Mouse (Mus musculus): ENCODE data around the gene Catsperd.
A peak's percentile ranks its signal among the peaks of the same experiment; 100 is the strongest.

Catsperd gene

DNA sequence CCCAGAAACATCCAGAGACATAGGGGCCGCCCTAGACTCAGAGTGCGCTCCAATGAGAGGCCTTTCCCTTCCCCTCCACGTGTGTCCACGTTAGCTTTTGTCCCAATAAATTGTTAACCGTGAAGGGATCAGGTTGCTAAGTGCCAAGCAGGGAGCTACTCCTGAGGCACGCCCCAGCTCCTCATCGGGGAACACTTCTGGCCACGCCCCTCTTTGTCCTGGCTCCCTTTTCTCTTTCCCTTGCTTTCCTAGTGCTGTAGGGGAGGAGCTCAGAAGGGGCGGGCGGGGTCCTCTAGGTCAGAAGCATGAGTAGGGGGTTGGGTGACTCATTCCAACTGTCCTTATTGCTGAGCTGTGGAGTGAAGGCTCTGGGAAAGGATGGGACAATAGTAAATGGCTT lies 36.4 kb downstream of the Catsperd start:
- DNase-seq (ENCODE audit: low spot score in 2 of 2): no peak

DNA sequence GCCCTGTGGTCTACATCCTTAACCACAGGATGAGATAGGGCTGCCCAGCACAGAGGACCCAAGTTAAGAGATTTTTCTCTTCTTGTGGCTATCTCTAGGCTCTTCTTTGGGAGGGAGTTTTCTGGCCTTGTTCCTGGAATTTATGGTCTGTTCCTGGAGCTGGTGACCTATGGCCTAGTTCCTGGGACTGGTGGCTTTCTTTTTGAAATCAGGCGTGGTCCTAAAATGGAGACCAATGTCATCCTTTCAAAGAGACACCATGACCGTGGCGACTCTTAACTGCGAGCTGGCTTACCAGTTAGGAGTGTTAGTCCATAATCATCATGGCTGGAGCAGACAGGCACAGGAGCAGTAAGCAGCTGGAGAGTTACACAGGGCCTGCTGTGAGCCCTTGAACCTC lies 38.4 kb downstream of the Catsperd start:
- no peak for DNase-seq (ENCODE audit: low spot score in 2 of 2)

DNA sequence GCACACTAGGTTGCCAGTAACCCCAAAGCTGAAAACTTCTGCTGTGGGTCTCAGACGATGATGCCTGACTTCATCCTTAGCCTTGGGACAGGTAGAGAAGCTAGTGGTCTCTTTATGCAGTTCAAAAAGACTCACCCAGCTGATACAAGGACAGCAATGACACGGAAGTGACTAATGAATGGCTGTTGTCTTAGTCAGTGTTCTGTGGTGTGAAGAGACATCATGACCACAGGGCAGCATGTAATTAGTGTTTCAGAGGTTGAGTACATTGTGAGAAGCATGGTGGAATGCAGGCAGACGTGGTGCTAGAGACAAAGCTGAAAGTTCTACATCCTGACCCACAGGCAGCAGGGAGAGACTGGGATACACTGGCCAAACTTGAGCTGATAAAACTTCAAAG lies 39.6 kb downstream of the Catsperd start:
- no peak for DNase-seq (ENCODE audit: low spot score in 2 of 2)

DNA sequence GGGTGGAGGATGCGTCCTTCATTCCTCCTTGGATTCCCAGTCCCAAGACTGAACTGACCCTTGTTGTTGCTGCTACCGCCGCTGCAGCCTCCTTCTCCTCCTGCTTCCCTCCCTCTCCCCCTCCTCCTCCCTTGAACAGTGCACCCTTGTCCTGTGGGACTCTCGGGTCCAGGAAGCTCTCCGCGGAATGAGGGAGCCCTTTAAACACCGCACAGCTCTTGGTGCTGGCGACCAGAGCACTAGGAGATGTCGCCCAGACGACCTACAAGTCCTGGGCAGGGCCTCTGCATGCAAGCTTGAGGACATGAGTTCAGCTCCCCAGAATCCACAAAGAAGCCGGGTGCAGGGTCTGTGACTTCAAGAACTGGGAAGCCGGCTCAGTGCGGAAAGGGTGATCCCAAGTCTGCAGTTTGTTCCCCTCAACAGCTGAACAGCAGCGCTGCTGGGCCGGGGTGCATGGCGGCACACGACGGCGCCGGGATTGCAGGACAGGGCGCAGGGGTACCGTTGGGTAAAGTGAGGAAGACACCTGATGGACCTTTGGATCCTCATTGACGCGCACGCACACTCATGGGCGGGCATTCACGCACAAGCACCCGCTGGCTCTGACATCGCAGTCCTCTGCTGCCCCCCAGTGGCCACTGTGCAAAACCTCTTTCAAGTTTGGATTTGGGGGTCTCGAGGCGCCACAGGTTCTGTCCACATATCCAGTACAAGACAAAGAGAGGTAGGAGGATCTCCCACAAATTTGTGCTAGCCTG lies 40.6 kb downstream of the Catsperd start:
- peak; percentile 75 to 81 for DNase-seq (ENCODE audit: low spot score in 2 of 2)

DNA sequence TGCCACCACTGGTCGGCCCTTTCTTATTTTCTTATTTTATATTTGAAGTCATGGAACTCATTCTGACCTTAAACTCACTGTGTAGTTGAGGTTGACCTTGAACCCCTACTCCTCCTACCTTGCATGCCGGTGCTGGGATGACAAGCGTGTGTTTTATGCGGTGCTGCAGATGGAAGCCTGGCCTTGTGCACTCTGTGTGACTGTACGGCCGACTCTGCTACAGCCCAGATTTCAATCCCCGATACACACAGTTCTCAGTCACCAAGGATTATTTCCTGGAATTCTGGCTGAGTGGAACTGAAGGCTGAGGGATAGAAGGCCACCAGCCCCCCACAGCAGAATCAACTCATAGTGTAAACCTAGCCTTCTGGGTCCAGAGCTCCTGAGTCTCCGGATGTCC lies 41.8 kb downstream of the Catsperd start:
- no peak for DNase-seq (ENCODE audit: low spot score in 2 of 2)

DNA sequence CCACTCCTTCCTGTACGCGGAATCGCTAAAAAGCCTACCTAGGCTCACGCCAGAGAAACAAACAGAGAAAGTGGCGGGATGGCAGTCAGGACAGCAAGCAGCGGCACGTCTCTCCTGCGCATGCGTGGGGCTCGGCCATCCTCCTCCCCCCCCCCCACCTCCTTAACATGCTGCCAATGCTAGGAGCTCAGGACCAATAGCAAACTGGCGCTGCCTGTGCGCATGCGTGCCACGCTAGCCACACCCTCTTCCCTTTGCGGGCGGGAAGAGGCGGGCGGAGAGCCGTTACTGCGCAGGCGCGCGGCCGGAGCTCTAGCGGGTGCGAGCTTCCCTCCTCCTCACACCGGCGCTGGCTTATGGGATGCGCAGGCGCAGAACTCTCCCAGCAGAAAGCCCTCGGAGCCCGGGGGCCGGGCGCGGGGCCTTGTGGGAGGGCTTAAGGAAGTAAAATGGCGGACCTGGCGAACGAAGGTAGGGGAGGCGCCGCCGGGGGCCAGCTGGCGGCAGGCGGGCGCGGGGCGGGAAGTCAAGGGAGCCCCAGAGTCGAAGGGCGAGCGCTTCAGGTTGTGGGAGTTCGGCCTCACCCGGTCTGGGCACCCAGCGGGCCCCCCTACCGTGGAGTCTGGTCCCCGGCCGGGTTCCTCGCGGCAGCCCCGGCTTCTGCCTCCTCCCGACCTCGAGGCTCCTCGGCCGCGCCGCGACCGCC lies 45.2 kb downstream of the Catsperd start, which contains the start of gene Ranbp3:
Ranbp3 (plus strand) TSS at position 354 of the 706 bp plus-strand sequence.
- peak; percentile 99 for DNase-seq (ENCODE audit: low spot score in 2 of 2)

DNA sequence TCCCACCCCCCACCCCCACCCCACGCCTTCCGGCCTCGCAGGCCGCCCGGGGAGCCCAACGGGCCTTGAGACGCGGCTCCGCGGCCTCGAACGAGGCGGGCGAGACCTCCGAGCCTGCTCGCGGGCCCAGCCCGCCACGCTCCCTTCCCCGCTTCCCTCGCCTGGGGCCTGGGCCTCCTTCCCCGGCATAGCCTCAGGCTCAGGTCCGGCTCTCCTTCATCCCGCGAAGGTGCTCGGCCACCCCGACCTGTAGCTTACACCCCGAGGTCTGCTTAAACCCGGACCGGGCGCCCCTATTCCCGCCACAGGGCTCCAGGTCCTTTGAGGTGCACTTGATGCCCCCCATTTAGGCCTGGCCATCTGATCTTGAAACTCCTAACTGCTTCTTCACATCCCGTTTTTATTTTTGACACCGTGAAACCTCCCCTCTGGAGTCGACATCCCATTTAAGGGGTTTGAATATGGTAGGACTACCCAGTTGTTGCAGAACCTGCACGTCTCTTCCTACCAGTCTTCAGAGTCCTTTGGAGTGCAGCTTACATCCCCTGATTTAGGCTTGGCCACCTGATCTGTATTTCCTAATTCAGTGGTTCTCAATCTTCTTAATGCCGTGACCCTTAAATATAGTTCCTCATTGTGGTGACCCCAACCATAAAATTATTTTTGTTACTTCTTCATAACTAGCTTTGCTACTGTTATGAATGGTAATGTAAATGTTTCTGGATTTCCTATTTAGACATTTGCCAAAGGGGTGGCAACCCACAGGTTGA lies 45.9 kb downstream of the Catsperd start:
- no peak for DNase-seq (ENCODE audit: low spot score in 2 of 2)

DNA sequence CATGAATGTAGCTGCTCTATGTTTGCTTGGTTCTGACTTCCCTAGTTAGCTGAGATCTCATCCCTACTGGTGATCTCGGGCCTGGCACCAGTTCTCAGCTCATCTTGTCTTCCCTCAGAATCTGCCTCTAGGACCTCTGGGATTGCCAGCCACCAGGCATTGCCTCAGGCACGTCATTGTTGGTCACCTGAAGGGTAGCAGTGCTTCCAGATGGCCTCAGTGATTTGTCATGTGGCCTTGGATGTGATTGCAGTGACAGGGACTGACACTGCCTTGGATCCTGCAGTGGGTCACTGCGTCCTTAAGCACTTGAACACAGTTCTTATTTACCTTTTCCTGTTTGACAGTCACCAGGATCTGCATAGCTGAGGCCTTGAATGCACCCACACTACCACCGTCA lies 53.8 kb downstream of the Catsperd start:
- DNase-seq (ENCODE audit: low spot score in 2 of 2): no peak

DNA sequence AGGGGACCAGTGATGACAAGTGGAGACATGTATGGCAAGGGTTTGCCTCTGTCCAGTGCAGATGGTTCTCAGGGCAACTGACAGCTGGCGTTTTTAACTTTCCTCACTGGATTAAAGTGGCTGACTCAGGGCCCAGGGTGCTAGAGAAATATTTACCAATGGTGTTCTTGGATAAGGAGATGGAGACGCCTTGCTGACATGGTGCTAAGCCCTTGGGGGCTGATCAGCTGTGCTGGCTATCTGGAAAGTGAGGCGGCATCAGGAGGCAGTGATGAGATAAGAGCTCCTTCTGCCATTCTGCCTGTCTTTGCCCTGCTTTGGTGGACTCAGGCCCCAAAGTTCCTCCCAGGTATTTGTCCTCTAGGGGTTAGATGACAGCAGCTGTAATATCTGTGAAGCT lies 54.9 kb downstream of the Catsperd start:
- no peak for DNase-seq (ENCODE audit: low spot score in 2 of 2)

DNA sequence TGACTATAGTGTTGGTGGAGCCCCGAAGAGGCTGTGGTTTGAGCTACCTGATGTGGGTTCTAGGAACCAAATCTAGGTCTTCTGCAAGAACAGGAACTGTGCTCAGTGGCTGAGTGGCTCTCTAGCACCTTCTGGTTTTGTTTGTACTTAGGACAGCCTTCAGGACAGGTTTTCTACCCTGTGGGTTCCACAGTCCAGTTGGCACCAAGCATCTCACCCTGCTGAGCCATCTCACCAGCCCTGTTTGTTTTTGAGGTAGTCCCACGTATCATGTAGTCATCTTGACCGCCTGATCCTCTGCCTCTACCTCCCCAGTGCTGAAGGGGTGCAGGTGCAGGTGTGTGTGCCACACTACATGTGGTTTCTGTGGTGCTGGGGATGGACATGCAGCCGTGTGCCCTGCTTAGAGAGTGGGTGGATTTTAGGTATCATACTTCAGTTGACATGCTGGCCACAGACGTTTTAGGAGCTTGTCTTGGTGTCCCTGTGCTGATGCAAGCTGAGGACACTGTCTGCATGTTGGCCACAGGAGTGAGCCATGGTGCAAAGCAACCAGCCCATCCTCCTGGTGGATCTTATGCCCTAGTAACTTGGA lies 55.7 kb downstream of the Catsperd start:
- DNase-seq (ENCODE audit: low spot score in 2 of 2): no peak

DNA sequence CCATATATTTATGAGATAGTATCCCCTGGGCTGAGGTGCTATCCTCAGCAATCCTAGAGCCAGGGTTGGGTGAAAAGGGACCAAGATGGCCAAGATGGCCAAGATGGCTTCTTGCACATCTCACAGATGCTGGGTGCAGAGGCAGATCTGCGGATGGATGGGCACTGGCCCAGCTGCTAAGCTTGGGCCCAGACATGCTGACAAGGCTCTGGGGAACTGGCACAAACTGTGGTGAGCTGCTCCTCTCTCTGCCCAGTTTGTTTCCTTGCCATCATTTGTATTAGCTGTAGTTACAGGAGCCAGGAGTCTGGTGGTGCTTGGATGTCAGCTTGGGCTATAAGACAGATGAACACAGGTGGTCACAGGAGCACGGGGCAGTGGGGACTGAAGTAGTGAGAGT lies 56.7 kb downstream of the Catsperd start:
- DNase-seq (ENCODE audit: low spot score in 2 of 2): no peak

DNA sequence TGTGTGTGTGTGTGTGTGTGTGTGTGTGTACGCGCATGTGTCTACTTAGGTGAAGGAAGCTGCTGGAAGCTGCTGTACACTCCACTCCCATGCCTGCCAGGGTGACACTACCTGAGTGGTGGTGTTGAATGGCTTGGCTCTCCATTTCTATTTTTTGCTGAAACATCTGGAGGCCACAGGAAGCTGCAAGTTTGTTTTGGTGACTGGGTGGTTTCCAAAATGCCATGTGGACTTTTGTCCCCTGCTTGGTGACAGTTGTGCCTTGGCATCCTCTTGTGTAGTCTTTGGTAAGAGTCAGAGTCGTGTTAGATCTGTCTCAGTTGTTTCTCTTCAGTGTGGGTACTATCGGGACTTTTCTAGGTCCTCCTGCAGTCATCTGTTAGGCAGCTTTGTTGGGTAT lies 58.9 kb downstream of the Catsperd start:
- DNase-seq (ENCODE audit: low spot score in 2 of 2): no peak

DNA sequence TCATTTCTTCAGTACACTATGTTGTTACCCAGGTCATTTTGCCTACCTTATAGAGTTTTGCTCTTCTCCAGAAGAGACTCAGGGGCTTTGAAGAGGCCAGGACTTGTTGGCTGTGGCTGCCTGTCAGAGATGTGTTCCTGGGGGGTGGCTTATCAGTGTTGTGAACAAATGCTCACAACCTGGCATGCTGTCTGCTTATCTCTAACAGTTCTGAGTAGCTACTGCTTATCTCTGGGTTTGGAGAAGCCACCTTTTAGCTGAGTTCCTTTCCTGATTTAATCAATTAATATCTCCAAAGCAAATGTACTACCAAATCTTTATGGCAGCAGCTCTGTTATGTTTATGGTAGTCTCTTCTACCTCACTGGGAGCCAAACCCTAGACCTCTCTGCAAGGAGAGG lies 60.1 kb downstream of the Catsperd start:
- DNase-seq (ENCODE audit: low spot score in 2 of 2): no peak

DNA sequence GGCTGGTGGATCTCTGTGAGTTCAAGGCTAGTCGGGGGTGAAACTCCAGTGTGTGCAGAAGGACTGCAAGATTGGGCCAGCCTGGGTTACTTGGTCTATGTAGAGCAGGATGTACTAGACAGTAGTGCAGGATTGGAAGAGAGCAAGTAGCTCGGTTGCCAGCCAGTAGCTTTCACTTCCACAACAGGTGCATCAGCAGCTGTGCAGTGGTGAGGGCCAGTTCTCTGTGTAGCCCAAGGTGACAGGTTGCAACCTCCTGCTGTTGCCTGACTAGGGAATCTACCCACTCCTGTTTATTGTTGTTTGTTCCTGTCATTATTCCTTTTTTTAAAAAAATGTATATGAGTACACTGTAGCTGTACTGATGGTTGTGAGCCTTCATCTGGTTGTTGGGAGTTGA lies 60.7 kb downstream of the Catsperd start:
- no peak for DNase-seq (ENCODE audit: low spot score in 2 of 2)

DNA sequence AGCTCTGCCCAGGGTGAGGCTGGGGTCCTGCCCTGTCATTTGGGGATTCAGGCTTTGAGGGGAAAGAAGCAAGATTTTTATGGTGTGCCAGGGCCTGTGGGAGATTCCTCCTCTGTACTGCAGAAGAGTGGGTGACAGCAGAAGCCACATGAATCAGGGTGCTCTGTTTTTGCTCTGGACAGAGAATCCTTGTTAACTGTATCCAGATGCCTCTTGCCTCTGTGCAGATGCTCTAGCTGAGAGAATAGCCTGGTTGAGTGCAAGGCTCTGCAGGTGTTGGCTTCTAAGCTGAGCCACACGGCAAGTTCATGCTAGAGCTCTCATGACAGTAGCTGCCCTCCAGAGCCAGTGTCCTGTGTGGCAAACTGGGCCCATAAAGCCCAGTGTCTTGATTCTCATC lies 65.5 kb downstream of the Catsperd start:
- peak in 1 of 2 experiments; percentile 21 for DNase-seq (ENCODE audit: low spot score in 2 of 2)

DNA sequence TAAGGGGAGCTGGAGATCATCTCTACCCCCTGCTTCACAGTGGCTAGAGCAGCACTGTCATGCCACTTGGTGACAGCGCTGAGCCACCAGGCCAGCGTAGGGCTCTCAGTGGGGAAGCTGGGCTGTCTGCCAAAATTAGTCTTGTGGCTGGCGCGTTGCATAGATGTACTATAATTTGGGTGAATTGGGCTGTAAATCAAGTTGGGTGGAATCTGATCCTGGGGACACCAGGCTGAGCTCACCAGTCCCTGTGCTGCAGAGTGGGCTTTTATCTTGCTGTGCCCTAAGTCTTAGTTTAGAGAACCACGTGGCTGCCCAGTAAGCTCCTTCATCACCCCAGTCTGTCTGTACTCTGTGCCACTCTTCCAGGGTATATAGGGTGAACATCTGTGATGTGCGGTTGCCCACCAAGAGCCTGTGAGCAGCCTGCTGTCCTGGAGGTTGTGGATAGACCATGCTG lies 65.9 kb downstream of the Catsperd start:
- peak; percentile 57 to 75 for DNase-seq (ENCODE audit: low spot score in 2 of 2)

DNA sequence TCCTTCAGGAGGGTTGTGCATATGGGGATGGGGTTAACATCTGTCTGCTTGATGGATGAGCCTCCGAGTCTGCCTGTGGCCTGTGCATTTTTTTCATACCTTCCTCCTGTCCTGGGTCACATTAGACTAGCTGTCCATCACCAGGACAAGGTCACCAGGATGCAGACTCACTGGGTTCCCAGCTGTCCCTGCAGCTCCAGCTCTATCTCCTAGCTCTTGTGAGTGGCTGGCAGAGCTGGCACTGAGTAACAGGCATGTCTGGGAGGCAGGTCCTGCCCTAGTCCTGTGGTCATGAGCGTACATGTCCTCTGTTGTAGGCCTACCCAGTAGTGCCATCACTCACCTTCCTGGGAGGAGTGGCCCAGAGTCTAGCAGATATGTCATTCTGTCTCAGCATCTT lies 72.5 kb downstream of the Catsperd start:
- no peak for DNase-seq (ENCODE audit: low spot score in 2 of 2)

DNA sequence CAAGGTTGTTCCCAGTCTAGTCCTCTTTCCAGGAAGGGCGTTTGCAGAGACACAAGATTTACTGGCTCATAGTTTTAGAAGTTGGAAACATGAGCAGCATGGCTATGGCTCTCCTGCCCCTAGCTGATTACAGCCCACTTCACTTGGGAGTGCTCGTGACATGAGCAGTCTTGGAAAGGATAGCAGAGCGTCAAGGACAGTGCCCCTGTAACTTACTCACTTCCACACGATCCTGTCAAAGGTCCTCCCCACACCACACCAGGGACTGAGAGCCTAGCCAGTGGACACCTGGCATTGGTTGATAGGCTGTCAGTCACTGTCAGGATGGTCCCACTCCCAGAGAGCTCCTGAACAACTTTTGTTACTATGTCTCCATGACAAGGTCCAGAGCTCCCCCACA lies 75.1 kb downstream of the Catsperd start:
- no peak for DNase-seq (ENCODE audit: low spot score in 2 of 2)

DNA sequence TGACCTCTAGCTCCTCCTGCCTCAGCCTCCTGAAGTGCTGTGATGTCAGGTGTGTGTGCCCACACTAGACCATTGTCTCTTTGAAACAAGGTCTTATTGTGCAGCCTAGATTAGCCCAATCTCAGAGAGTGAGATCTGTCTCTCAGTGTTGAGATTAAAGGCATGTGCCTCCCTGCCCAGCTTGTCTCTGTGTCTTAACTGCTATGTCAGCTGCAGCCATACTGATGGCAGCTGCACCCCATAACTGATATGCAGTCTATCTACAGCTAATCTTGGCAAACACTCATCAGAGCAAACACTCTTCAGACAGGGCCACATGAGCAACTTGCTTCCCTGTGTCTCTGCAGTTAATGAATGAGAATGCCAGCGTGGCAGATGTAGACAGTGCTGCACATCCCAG lies 78.6 kb downstream of the Catsperd start:
- no peak for DNase-seq (ENCODE audit: low spot score in 2 of 2)

DNA sequence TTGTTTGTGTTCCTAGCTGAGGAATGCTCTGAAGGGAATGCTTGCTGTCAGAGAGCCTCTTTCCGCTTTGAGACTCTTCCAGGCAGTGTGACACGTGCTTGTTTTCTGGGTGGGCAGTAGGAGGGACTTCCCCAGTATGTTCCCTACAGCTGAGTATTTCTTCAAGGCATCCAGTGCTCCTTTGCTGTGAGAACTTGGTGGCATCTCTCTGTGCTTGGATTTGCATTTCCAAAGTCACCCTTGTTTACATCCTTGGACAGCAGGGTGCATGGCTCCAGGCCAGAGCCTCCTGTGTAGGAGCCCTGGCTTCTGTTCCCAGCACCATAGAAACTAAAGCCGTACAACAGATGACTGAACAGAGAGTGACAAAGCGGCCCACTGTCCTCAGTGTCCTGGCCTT lies 80.7 kb downstream of the Catsperd start:
- no peak for DNase-seq (ENCODE audit: low spot score in 2 of 2)

DNA sequence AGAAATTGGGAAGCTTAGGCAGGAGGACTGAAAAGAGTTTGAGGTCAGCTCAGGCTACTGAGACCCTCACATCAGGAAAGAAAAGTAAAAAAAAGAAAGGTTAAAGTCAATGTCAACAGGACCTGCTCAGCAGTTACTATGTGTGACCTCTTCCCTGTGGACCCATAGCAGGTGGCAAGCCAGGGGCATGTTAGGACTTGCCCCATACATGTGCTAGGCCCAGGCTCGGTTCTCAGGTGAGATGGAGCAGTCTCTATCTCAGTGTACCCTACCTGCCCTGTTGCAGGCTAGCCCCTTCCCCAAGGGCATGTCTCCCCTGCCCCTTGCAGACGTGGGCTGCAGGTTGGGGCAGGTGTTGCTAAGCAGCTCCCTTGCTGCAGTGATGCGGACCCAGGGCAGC lies 81.8 kb downstream of the Catsperd start:
- DNase-seq (ENCODE audit: low spot score in 2 of 2): no peak

Data from frontal cortex, postnatal 36 days (tissue).